Mouse (Mus musculus): ENCODE results near the gene Tspan13.

Gene Tspan13

DNA sequence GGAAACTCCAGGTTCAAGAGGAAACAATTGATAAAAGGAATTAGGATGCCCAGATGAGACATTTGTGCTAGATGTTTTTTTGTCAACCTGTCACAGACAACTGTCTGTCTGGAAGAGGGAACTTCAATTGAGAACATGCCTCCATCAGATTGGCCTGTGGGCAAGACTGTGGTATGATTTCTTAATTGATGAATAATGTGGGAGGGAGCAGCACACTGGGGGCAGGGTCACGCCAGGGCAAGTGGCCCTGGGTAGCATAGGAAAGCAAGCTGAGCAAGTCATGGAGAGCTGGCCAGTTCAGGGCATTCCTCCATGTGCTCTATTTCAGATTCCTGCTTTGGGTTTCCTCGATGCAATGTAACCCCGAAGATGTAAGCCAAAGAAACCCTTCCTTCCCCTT is 66.4 kb downstream of the Tspan13 start:
- no peak for DNase-seq

- no peak for DNase-seq
Observed at GRCm38 (mm10) chr12:35966768-35967141, 75.5 kb downstream of the Tspan13 start.

GRCm38 (mm10) chr12:35966098-35966767 is 76.1 kb downstream of the Tspan13 start:
- DNase-seq: no peak

Measured in cerebellum, adult 18-20 months (tissue).